Mouse (Mus musculus): ENCODE data around the gene Flad1.

Gene Flad1

GRCm38 (mm10) chr3:89425876-89426275 lies 14.2 kb upstream of the Flad1 start:
- no peak for DNase-seq (ENCODE audit: low spot score)

GRCm38 (mm10) chr3:89425141-89425525 lies 13.5 kb upstream of the Flad1 start:
- DNase-seq (ENCODE audit: low spot score) = no peak

DNA sequence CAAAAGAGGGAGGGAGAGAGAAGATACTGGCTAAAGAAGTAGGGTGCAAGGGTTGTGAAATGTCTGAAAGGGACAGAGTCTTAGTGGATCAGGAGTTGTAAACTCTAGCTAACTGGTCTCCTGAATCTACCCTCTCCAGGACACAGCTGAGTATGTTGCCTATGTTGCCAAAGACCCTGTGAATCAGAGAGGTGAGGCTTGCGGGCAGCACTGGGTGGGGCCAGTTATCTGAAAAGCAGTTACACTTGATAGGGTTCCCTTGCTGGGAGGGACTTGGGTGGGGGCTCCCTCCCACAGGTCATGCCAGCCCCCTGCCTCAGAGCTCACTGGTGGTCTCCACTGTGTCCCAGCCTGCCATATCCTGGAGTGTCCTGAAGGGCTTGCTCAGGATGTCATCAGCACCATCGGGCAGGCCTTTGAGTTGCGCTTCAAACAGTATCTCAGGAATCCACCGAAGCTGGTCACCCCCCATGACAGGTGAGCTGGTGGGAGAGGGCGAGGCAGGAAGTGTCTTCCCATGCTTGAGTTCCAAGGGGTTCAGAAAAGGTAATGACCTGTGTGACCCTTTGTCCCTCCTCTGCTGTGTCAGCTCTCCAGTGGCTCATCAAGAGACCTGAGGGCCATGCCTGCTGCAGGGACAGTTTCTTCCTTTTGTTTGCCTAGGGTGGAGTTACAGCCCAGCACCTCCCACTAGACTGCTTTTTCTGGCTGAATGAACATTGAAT lies 12.9 kb upstream of the Flad1 start:
- DNase-seq (ENCODE audit: low spot score) = no peak

DNA sequence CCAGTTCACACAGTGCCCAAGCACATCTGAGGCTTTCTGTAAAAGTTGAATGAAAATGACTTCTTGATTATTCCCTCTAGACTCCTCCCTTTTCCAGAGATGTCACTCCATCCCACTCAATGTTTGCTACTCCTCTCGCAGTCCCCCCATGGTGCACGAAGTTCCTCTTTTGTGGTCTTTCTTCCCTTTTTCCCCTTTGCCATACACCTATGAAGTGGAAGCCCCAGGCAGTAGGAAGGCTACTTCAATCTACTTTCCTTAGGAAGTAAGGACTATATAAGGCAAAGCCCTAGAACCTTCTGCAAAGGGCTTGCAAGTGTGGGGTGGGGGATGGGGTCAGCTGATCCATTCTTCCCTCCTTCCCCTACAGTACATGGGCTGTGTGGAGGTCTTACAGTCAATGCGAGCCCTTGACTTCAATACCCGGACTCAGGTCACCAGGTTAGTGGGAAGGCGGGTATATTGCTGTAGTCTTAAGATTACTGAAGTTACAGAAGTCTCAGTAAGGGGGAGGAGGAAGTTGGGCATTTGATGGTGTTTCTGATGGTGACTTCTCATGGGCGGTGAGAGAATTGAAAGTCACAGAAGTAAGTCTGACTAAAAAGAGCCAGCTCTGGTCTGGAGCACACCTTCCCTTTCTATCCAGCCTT lies 11.0 kb upstream of the Flad1 start:
- DNase-seq (ENCODE audit: low spot score) = no peak

GRCm38 (mm10) chr3:89421810-89422473 lies 10.3 kb upstream of the Flad1 start:
- DNase-seq (ENCODE audit: low spot score) = peak; percentile 64

DNA sequence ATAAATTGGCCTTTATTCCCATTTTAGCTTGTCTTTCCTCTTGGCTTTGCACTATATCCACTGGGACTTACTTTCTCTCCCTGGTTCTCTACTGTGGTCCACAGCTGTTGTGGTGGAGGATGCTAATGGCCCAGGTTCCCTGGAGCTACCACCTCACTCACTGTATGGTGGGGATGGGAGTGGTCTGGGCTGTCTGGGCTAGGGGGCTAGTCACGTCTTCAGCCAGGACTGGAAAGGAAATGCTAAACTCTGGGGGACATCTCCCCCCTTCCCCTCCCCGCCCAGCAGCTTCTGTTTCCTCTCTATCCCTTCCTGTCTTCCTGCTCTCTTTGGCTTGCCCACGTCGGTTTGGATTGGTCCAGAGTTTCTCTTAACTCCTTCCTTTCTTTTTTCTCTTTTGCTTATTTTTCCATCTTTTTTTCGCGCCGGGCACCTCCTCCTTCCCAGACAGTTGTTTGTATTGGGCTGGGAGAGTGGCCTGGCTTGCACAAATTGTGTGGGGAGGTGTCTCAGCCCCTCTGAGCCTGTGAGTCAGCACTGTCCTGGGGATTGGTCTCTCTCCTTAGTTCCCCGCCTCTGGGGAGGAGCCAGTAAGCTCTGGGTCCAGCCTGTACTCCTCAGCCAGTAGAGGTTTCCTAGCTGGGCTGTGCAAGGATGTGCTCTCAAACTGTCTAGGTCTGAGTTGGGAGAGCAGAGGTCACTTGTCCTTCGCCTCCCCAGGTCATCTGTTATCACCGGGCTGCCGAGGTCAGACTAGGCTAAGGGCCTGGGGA lies 9.5 kb upstream of the Flad1 start:
- peak; percentile 78 for DNase-seq (ENCODE audit: low spot score)

- no peak for DNase-seq (ENCODE audit: low spot score)
Observed at GRCm38 (mm10) chr3:89420421-89420820, 8.8 kb upstream of the Flad1 start.

- no peak for DNase-seq (ENCODE audit: low spot score)
Observed at GRCm38 (mm10) chr3:89419981-89420380, 8.3 kb upstream of the Flad1 start.

GRCm38 (mm10) chr3:89419571-89419970 lies 7.9 kb upstream of the Flad1 start:
- DNase-seq (ENCODE audit: low spot score) = no peak

DNA sequence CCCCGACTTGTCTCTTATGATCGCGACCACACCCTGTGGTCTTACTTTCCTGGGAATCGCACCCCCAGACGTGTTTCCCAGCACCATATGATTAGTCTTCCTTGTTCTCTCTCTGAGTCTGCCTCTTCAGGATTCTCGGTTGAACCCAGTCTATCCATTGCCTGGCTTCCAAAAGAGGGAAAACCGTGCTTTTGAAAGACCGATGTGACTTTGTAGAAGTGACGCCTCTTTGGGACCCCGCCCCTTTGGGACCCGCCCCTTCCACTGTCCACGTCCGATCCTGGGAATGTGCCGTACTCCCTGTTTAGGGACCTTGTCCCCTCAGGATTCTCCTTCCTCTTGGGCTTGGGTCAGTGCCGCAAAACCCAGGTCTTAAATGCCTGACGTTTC lies 7.2 kb upstream of the Flad1 start:
- peak; percentile 92 for DNase-seq (ENCODE audit: low spot score)

- DNase-seq (ENCODE audit: low spot score) = peak; percentile 92
Observed at GRCm38 (mm10) chr3:89418170-89418860, 6.6 kb upstream of the Flad1 start, which contains the start of the genes Cks1b and Shc1. Gene Cks1b, minus strand, starts transcription at chr3:89418383. Gene Shc1, plus strand, starts transcription at chr3:89418443.

- no peak for DNase-seq (ENCODE audit: low spot score)
Observed at GRCm38 (mm10) chr3:89417840-89418169, 6.1 kb upstream of the Flad1 start.

DNA sequence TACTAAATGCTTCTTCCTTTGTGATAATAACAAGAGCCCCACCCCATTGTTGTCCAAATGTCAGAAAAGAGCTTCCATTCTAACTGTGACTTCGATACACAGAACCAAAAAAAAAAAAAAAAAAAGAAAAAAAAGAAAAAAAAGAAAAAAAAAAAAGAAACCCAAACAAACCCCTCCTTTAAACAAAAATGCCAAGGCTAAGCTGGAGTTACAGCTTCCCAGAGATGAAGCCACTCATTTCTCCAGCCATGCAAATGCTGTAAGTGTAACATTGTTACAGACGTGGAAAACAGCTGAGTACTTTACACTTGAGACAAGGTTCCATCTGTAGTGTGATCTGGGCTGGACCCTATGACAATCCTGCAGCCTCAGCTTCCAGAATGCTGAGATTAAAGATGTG lies 5.5 kb upstream of the Flad1 start:
- DNase-seq (ENCODE audit: low spot score) = no peak

- no peak for DNase-seq (ENCODE audit: low spot score)
Observed at GRCm38 (mm10) chr3:89416158-89416557, 4.5 kb upstream of the Flad1 start.

DNA sequence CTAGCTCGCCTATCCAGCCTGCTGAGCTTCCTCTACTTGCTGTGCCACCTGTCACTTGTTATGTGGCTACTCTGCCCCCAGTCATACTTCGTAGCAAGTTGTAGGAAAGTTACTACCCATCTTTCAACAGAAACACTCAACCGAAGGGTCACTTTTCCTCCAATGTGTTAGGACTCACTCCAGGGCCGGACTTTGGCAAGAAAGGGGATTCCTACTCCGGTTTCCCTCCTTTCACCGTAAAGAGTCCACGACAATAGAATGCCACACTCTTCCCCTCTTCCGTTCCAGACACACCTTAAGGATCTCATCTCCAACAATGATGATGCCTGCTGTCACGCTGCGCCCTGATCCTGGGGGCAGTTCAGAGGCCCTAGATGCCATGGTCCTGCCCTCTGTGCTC lies 806 bp downstream of the Flad1 start:
- no peak for DNase-seq (ENCODE audit: low spot score)

DNA sequence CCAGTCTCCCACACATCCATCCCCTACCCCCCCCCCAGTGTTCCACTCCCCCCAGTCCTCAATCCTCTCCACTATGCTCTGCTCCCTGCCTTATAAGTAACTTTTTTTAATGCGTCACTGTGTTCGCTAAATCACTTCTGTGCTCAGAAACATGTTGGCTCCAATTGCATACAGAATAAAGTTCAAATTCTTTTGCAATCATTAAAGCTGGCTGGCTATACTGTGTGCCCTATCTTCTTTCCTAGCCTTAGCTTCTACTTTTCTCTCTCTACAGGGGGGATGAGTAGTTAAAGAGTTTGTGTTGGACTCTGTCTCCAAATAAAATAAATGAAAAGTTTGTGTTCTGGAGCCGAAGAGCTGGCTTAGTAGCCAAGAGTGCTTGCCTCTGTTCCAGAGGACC lies 2.0 kb downstream of the Flad1 start:
- no peak for DNase-seq (ENCODE audit: low spot score)

- DNase-seq (ENCODE audit: low spot score) = no peak
Observed at GRCm38 (mm10) chr3:89408448-89408847, 3.2 kb downstream of the Flad1 start.

DNA sequence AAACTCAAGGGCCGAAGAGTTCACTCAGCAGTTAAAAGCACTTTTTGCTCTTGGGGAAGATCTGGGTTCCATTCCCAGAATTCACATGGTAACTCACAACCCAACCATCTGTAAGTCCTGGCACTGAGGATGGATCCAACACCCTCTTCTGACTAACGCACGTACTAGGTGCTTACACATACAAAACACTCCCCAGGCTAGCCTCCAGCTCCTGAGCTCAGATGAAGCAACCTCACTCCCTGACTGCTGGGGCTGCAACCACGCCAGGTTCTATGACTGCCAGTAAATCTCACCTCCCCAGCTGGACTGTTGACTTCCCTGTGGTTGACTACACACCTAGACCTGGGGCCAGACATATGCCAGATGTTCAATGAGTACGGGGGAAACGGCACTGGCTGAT lies 4.8 kb downstream of the Flad1 start:
- DNase-seq (ENCODE audit: low spot score) = no peak

DNA sequence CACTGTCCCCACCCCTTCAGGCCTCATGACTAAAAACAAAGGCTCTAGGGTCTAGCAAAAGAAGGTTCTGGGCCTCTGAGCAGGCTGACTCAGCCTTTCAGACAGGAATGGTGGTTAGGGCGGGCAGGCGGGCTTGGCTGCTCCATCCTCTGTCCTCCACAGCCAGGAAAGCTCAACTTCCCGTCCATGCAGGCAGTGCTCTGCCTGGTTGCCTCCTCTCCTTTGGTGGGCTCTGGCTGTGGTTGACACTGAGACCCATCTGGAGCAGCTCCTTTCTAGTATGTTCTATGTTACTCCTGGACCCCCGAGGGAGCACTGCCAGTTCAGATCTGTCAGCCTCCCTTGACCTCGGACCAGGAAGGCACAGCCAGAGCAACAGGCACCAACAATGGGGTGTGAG lies 9.0 kb downstream of the Flad1 start, which contains the start of gene Lenep:
TSS of gene Lenep (minus strand) at position 101 of the 400 bp plus-strand sequence.
- no peak for DNase-seq (ENCODE audit: low spot score)

DNA sequence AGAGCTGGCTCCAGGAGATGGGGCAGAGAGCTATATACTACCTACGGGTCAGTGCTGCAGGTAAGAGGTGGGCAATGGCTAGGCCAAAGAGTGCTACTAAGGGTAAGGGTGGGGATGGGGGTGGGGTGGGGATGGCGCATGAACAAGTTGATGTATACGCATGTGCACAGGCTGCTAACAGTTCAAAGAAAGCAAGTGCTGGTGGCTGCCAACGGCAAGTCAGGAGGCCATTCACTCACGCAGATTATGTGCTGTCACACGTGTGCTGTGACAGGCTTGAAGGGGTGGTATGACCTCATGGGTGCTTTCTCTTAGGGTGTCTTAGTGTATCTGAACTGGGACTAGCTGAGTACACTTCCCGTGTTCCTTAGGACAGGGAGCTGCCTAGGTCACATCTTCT lies 10.3 kb downstream of the Flad1 start:
- DNase-seq (ENCODE audit: low spot score) = no peak

GRCm38 (mm10) chr3:89396654-89397005 lies 15.0 kb downstream of the Flad1 start:
- DNase-seq (ENCODE audit: low spot score) = no peak

All from testis, postnatal 10 days (tissue).